Mouse (Mus musculus): ENCODE results near the gene Tpk1. TPM values are rescaled to one million over a fixed set of nuclear protein-coding genes. Genes with fewer than 3 reads are reported as not detected.

Tpk1 gene
- 1 to 10 TPM in 1 of 2 experiments, under 1 TPM in 1; 0.25 to 1.1 TPM for polyA plus RNA-seq (2012; fragmentation: generic; extraction: Trizol)

DNA sequence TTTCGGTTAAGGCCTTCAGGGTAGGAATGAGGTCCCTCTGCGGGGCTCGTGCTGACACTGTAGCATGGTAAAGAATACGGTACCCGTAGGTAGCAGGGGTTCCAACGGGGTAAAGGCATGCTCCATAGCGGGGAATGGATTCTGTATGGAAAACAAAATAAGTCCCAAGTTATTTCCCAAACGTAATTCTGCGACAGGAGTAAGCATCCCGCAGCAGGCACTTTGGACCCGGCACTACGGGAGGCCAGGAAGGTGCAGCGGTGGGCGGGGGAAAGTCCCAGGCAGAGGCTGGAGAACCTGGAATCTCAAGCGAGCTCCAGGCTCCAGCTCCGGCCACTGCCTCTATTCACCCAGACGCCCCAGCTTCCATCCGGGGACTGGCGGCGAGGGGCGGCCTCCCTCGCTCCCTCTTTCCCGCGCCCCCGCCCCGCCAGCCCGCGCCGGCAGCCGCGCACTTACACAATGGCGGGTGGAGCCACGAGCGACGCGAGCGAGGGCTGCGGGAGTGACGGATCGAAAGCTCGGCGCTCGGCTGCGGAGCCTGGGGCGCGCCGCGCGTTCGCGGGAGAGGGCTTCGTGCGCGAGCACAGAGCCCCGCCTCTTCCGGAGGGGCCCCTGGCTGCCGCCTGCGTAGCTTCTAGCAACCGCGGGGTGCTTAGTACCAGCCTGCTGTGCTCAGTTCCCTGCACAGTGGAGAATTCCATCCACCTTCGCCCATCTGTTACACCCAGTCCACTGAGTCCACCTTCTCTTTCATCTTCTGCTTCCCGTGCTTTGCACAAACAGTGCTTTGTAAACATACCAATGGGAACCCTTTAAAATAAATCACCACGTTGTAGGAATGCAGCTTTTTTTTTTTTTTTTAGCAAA, at the start of gene Tpk1:
Gene Tpk1 (minus strand): TSS at position 602 of the 870 bp plus-strand sequence.

DNA sequence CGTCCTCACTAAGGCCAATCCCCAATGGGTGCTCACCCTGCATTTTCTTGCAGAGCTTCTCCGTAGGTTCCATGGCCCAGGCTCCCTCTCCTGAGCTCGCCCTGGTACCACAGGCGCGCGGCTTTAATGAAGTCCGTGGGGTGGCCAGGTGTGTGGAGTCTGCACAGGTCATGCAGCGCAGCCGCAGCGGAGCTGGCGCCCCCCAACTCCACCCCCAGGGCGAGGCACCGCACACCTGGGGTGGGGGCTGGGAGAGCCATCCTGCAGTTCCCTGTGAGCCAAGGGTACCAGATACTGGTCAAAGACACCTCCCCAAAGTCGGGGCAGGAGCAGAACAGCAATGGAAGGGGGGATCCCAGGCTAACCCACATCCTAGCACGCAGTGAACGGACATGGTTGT, 356.6 kb downstream of the Tpk1 start, which contains the start of gene Nobox:
Gene Nobox (minus strand): TSS at position 101 of the 400 bp plus-strand sequence.

Data from C3H10T1/2 (cell line).